Mouse (Mus musculus) E14TG2a.4 (cell line): Measurements from ENCODE around the gene Bhlhb9.

Experiments used
- CTCF ChIP-seq: conservative IDR thresholded peaks from 2 replicates; pipeline ENCODE4 v1.5.1; 2014; ENCODE audit warnings: low read length
- NANOG ChIP-seq: IDR thresholded peaks from 2 replicates; pipeline ENCODE4 v1.6.1; 2014; ENCODE audit warnings: borderline replicate concordance, low read length, mixed read lengths
- POU5F1 ChIP-seq: IDR thresholded peaks from 2 replicates; pipeline ENCODE4 v1.6.1; 2014; ENCODE audit warnings: low read length, borderline replicate concordance

DNA sequence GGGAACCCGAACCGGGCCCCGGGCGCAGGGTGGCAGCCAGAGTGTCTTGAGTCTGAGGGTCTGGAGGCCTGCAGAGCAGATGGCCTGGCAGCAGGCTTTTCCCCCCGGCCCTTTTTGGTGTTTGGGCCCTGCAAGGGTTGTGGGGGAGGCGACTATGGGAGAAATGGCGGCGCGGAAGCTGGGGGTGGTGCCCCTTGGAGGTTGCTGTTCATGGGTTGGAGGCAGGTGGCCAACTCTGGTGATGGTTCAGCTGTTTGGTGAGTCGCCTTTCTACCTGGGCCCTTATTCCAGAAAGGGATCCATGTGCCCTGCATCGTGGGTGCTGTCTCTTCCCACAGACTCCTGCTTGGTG, 88.8 kb downstream of the Bhlhb9 start:
- TF ChIP-seq CTCF (no peak), NANOG (no peak), POU5F1 (no peak)
